Mouse (Mus musculus): Measurements from ENCODE around the gene Cdhr2. TPM values are rescaled to one million over a fixed set of nuclear protein-coding genes. Genes with fewer than 3 reads are reported as not detected.

Gene Cdhr2
- total RNA-seq (2021), result under 1 TPM; 0.24 to 0.36 TPM
- long read RNA-seq, experiment 1, result 0 reads
- long read RNA-seq, experiment 2, result 0 reads

GRCm38 (mm10) chr13:54701243-54701642 lies at the start of gene Cdhr2:
Cdhr2 (plus strand) TSS chr13:54701461.
- intact Hi-C loops (cut with DNase I), result no loop called here
- no peak for DNase-seq (ENCODE audit: low spot score in 2 of 2)

GRCm38 (mm10) chr13:54660877-54661276 lies 40.4 kb upstream of the Cdhr2 start:
- intact Hi-C loops (cut with DNase I), result no loop called here
- DNase-seq (ENCODE audit: low spot score in 2 of 2), result no peak

- intact Hi-C loops (cut with DNase I), result no loop called here
- no peak for DNase-seq (ENCODE audit: low spot score in 2 of 2)
These were observed 39.9 kb upstream of the Cdhr2 start for GRCm38 (mm10) chr13:54661358-54661757.

- no peak for DNase-seq (ENCODE audit: low spot score in 2 of 2)
- intact Hi-C loops (cut with DNase I), result no loop called here
These were observed 37.3 kb upstream of the Cdhr2 start for GRCm38 (mm10) chr13:54663999-54664398.

- intact Hi-C loops (cut with DNase I), result no loop called here
- DNase-seq (ENCODE audit: low spot score in 2 of 2), result no peak
These were observed 36.8 kb upstream of the Cdhr2 start for GRCm38 (mm10) chr13:54664509-54664908.

GRCm38 (mm10) chr13:54665062-54665461 lies 36.2 kb upstream of the Cdhr2 start:
- intact Hi-C loops (cut with DNase I), result no loop called here
- DNase-seq (ENCODE audit: low spot score in 2 of 2), result no peak

- no peak for DNase-seq (ENCODE audit: low spot score in 2 of 2)
- intact Hi-C loops (cut with DNase I), result no loop called here
These were observed 30.8 kb upstream of the Cdhr2 start for GRCm38 (mm10) chr13:54670491-54670890.

- DNase-seq (ENCODE audit: low spot score in 2 of 2), result no peak
- intact Hi-C loops (cut with DNase I), result no loop called here
These were observed 25.2 kb upstream of the Cdhr2 start for GRCm38 (mm10) chr13:54675895-54676590.

- intact Hi-C loops (cut with DNase I), result no loop called here
These were observed 23.0 kb upstream of the Cdhr2 start for GRCm38 (mm10) chr13:54678263-54678662.

GRCm38 (mm10) chr13:54680184-54680853 lies 20.9 kb upstream of the Cdhr2 start:
- intact Hi-C loops (cut with DNase I), result no loop called here

More at GRCm38 (mm10) chr13:54678263-54678662, 23.0 kb upstream of the Cdhr2 start:
- DNase-seq (ENCODE audit: low spot score in 2 of 2), result no peak

GRCm38 (mm10) chr13:54681291-54681690 lies 20.0 kb upstream of the Cdhr2 start:
- no peak for DNase-seq (ENCODE audit: low spot score in 2 of 2)
- intact Hi-C loops (cut with DNase I), result no loop called here

More at GRCm38 (mm10) chr13:54680184-54680853, 20.9 kb upstream of the Cdhr2 start:
- DNase-seq (ENCODE audit: low spot score in 2 of 2), result no peak

GRCm38 (mm10) chr13:54683301-54683700 lies 18.0 kb upstream of the Cdhr2 start:
- no peak for DNase-seq (ENCODE audit: low spot score in 2 of 2)
- intact Hi-C loops (cut with DNase I), result no loop called here

GRCm38 (mm10) chr13:54684140-54684896 lies 16.9 kb upstream of the Cdhr2 start:
- DNase-seq (ENCODE audit: low spot score in 2 of 2), result no peak
- intact Hi-C loops (cut with DNase I), result no loop called here

GRCm38 (mm10) chr13:54685174-54685573 lies 16.1 kb upstream of the Cdhr2 start:
- intact Hi-C loops (cut with DNase I), result no loop called here
- no peak for DNase-seq (ENCODE audit: low spot score in 2 of 2)

GRCm38 (mm10) chr13:54686139-54687053 lies 14.9 kb upstream of the Cdhr2 start:
- intact Hi-C loops (cut with DNase I), result no loop called here
- no peak for DNase-seq (ENCODE audit: low spot score in 2 of 2)

- DNase-seq (ENCODE audit: low spot score in 2 of 2), result peak; percentile 74 to 75
- intact Hi-C loops (cut with DNase I), result no loop called here
These were observed 14.2 kb upstream of the Cdhr2 start for GRCm38 (mm10) chr13:54687096-54687495.

- peak; percentile 97 to 99 for DNase-seq (ENCODE audit: low spot score in 2 of 2)
- intact Hi-C loops (cut with DNase I), result no loop called here
These were observed 13.5 kb upstream of the Cdhr2 start for GRCm38 (mm10) chr13:54687575-54688424.

GRCm38 (mm10) chr13:54690151-54690740 lies 11.0 kb upstream of the Cdhr2 start:
- no peak for DNase-seq (ENCODE audit: low spot score in 2 of 2)
- intact Hi-C loops (cut with DNase I), result no loop called here
